Mouse (Mus musculus): ENCODE data around the gene Tmem160. TPM values are rescaled to one million over a fixed set of nuclear protein-coding genes. Genes with fewer than 3 reads are reported as not detected.

Gene Tmem160
- 39.6 and 43.5 TPM in 2 replicates for polyA plus RNA-seq (2012; rRNA removed)

DNA sequence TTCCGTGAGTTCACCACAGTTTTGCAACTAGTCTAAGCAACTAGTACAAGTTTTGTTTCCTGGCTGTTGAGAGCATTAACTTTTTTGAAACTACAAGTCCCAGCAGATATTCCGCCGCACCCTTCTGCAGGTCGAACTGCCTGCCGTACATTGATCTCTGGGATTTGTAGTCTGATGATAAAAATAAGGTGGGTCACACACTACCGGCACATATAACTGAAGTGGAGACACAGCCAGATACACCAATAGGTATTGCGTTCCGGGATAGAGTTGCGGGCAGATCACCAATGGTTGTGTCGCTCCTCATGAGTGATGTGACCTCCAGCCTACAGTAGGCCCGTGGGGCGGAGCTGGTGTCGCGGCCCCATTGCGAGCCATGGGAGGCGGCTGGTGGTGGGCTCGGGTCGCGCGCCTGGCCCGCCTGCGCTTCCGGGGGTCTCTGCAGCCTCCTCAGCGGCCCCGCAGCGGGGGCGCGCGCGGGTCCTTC, at the start of gene Tmem160:
Gene Tmem160, plus strand, starts transcription at position 193 of the 487 bp plus-strand sequence.

DNA sequence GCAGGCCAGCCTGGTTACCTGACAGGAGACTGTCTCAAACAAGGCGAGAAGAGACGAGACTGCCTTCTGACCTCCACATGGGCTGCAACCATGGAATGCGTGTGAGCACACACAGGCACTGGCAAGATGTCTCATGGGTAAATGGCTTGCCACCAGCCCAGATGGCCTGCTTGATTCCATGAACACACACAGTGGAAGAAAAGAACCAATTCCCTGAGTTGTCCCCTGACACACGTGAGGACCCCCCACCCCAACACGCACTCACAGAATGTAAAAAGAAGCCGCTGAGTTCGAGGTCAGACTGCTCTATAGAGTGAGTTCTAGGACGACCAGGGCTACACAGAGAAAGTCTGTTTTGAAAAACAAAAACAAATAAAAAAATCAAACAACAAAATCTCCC, 25.0 kb downstream of the Tmem160 start, which contains the start of gene Npas1:
Gene Npas1, minus strand, starts transcription at position 101 of the 400 bp plus-strand sequence.

Other genes with a start within 250 kb of the Tmem160 start
- gene Dhx34, start 230.7 kb upstream of the Tmem160 start, polyA plus RNA-seq (2012; rRNA removed), result 14.1 and 16.5 TPM in 2 replicates
- gene C5ar2, start 208.6 kb upstream of the Tmem160 start, polyA plus RNA-seq (2012; rRNA removed), result 0.07 and 0.13 TPM in 2 replicates
- gene C5ar1, start 193.2 kb upstream of the Tmem160 start, polyA plus RNA-seq (2012; rRNA removed), result 0.98 and 3.1 TPM in 2 replicates
- 20.1 and 23.7 TPM in 2 replicates for gene Inafm1, start 179.2 kb upstream of the Tmem160 start, polyA plus RNA-seq (2012; rRNA removed)
- gene Ccdc9, start 166.0 kb upstream of the Tmem160 start, polyA plus RNA-seq (2012; rRNA removed), result 79.2 and 222 TPM in 2 replicates
- gene Bbc3, start 144.4 kb upstream of the Tmem160 start, polyA plus RNA-seq (2012; rRNA removed), result 9.5 and 14.2 TPM in 2 replicates
- 217 and 361 TPM in 2 replicates for gene Sae1, start 65.0 kb upstream of the Tmem160 start, polyA plus RNA-seq (2012; rRNA removed)
- gene Zc3h4, start 51.9 kb upstream of the Tmem160 start, polyA plus RNA-seq (2012; rRNA removed), result 57.7 and 93.9 TPM in 2 replicates
- 0.27 and 1.0 TPM in 2 replicates for gene Npas1, start 24.9 kb downstream of the Tmem160 start, polyA plus RNA-seq (2012; rRNA removed)
- 24.0 and 36.1 TPM in 2 replicates for gene Arhgap35, start 162.2 kb downstream of the Tmem160 start, polyA plus RNA-seq (2012; rRNA removed)
- not detected in 2 replicates for gene Ceacam15, start 222.9 kb downstream of the Tmem160 start, polyA plus RNA-seq (2012; rRNA removed)

Measured in central nervous system, embryonic 11.5 days (tissue).